ENCODE assay signal across 11 mouse cellular contexts in the genomic region with DNA sequence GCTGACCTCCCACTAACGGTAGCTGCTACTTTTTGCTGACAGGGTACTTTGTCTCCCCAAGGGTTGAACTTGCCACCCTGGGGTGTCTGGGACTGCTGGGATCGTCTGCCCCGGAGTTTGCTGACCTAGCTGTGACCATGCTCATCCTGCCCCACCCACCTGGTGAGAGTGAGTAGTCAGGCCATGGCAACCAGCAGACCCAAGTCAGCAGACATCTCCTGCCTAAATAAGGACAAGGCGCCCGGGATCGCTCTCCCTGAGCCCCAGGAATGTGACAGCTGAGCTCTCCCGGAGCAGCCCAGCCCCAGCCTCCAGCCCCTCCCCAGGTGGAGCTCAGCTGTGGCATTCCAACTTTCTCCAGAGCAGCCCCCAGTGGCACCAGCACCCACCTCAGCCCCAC. TPM values are rescaled to one million over a fixed set of nuclear protein-coding genes. Genes with fewer than 3 reads are reported as not detected.
DNase-seq lines count a peak whose midpoint lies in the region; ATAC-seq and TF ChIP-seq lines count a peak whose summit lies in the region.
"Had no signal": no experiment of that assay in that cellular context is flagged by ENCODE, and none has a peak within 500 bp of the region (broad histone marks: within the 10 kb centered on the region; RNA-seq: fewer than 3 reads in every experiment).

No protein-coding gene starts in this region.

- H3K9me3 ChIP-seq in midbrain, embryonic 10.5 days (replicated peaks) = no peaks in the 10 kb centered on the region
- H3K9me3 ChIP-seq in midbrain, embryonic 15.5 days = no peaks in the 10 kb centered on the region
- no peaks in the 10 kb centered on the region for H3K9me3 ChIP-seq in heart, postnatal 0 days (replicated peaks; ENCODE audit: control insufficient read depth, low read length)
- H3K9me3 ChIP-seq in stomach, postnatal 0 days (ENCODE audit: control insufficient read depth, low read length) = no peaks in the 10 kb centered on the region
- H3K9me3 ChIP-seq: forebrain, embryonic 15.5 days had no signal

- DNase-seq in midbrain, embryonic 10.5 days (ENCODE audit: low spot score) = no peak
- peak; percentile 78 for DNase-seq in gastrocnemius, adult 18-20 months (ENCODE audit: low spot score)
- peak; percentile 82 for DNase-seq in heart, postnatal 0 days (ENCODE audit: low spot score)
- DNase-seq in stomach, postnatal 0 days (ENCODE audit: low spot score) = peak; percentile 22
- no peak for DNase-seq in cerebellum, adult 9-11 months
- no peak for DNase-seq in layer of hippocampus, adult 2 months (ENCODE audit: low spot score in 2 of 2)
- DNase-seq in cerebellum, adult 9-10 months = no peak
- DNase-seq: kidney, adult 2 months had no signal

- 30% methylated on average over 7 of the region's 7 CpGs for WGBS in midbrain, embryonic 10.5 days
- 25% methylated on average over 7 of the region's 7 CpGs for WGBS in midbrain, embryonic 15.5 days
- 7% methylated on average over 7 of the region's 7 CpGs for WGBS in heart, postnatal 0 days
- WGBS in stomach, postnatal 0 days = 10% methylated on average over 7 of the region's 7 CpGs

- no peaks in the 10 kb centered on the region for H3K27me3 ChIP-seq in midbrain, embryonic 10.5 days (ENCODE audit: low read depth, poor library complexity, severe bottlenecking)
- H3K27me3 ChIP-seq in midbrain, embryonic 15.5 days (replicated peaks) = no peaks in the 10 kb centered on the region
- no peaks in the 10 kb centered on the region for H3K27me3 ChIP-seq in heart, postnatal 0 days (ENCODE audit: control insufficient read depth, insufficient read depth, low read length)
- no peaks in the 10 kb centered on the region for H3K27me3 ChIP-seq in stomach, postnatal 0 days (ENCODE audit: control insufficient read depth, insufficient read depth, low read length)
- H3K27me3 ChIP-seq: forebrain, embryonic 15.5 days had no signal

- TF ChIP-seq EP300 in heart, postnatal 0 days (IDR thresholded peaks at IDR 0.05; ENCODE audit: low read depth) = no peak; the same call in none of the 2 replicates
- no peak for TF ChIP-seq EP300 in stomach, postnatal 0 days (optimal IDR thresholded peaks at IDR 0.05)

- H3K4me1 ChIP-seq in midbrain, embryonic 10.5 days = peaks cover 18% of the 10 kb centered on the region
- H3K4me1 ChIP-seq in midbrain, embryonic 15.5 days = peaks cover 3% of the 10 kb centered on the region; the same call in 1 of the 2 replicates
- H3K4me1 ChIP-seq in heart, postnatal 0 days (ENCODE audit: control insufficient read depth, insufficient read depth) = peaks cover 70% of the 10 kb centered on the region
- 0 out of 2 replicates have a peak, but pooled peaks cover 2% of the 10 kb centered on the region for H3K4me1 ChIP-seq in stomach, postnatal 0 days (replicated peaks; ENCODE audit: control insufficient read depth, insufficient read depth)

- H3K4me3 ChIP-seq in midbrain, embryonic 10.5 days = no peak overlapping the region
- no peak overlapping the region for H3K4me3 ChIP-seq in midbrain, embryonic 15.5 days
- H3K4me3 ChIP-seq in heart, postnatal 0 days (ENCODE audit: low read depth, low read length) = no peak overlapping the region
- no peak overlapping the region for H3K4me3 ChIP-seq in stomach, postnatal 0 days (ENCODE audit: low read depth, low read length)
- H3K4me3 ChIP-seq in layer of hippocampus, adult 2 months = no peak overlapping the region
- H3K4me3 ChIP-seq: forebrain, embryonic 15.5 days had no signal

- no peak for ATAC-seq in midbrain, embryonic 15.5 days (replicated peaks)
- peak; percentile 93 for ATAC-seq in heart, postnatal 0 days (ENCODE audit: insufficient read depth, low read depth)
- peak; percentile 80 for ATAC-seq in stomach, postnatal 0 days (ENCODE audit: low FRiP score, low TSS enrichment)
- ATAC-seq: forebrain, embryonic 15.5 days had no signal

- peak overlapping the region; percentile 42; the same call in 1 of the 2 replicates for H3K27ac ChIP-seq in midbrain, embryonic 10.5 days (replicated peaks)
- H3K27ac ChIP-seq in midbrain, embryonic 15.5 days = no peak overlapping the region
- peak overlapping the region; percentile 90 for H3K27ac ChIP-seq in heart, postnatal 0 days (ENCODE audit: low read depth)
- H3K27ac ChIP-seq in stomach, postnatal 0 days (replicated peaks) = peak overlapping the region; percentile 78
- no peak overlapping the region for H3K27ac ChIP-seq in layer of hippocampus, adult 2 months
- H3K27ac ChIP-seq: forebrain, embryonic 15.5 days had no signal

- H3K4me2 ChIP-seq in midbrain, embryonic 15.5 days = no peak overlapping the region
- H3K4me2 ChIP-seq in heart, postnatal 0 days (ENCODE audit: low read depth, low read length) = peak overlapping the region; percentile 9; the same call in 1 of the 2 replicates
- H3K4me2 ChIP-seq in stomach, postnatal 0 days (replicated peaks; ENCODE audit: low read depth) = no peak overlapping the region
- H3K4me2 ChIP-seq: forebrain, embryonic 15.5 days had no signal

- no peak for TF ChIP-seq CTCF in heart, postnatal 0 days (IDR thresholded peaks at IDR 0.05; ENCODE audit: low read depth)
- TF ChIP-seq CTCF in stomach, postnatal 0 days (IDR thresholded peaks at IDR 0.05; ENCODE audit: low read depth) = no peak
- no peak for TF ChIP-seq CTCF in layer of hippocampus, adult 2 months (conservative IDR thresholded peaks at IDR 0.05)

- no peak overlapping the region for H3K9ac ChIP-seq in midbrain, embryonic 15.5 days
- H3K9ac ChIP-seq in heart, postnatal 0 days (replicated peaks; ENCODE audit: low read depth, low read length) = no peak overlapping the region
- peak overlapping the region; percentile 13; the same call in 1 of the 2 replicates for H3K9ac ChIP-seq in stomach, postnatal 0 days (ENCODE audit: low read length)
- H3K9ac ChIP-seq: forebrain, embryonic 15.5 days had no signal

- H3K36me3 ChIP-seq in midbrain, embryonic 10.5 days = no peaks in the 10 kb centered on the region
- no peaks in the 10 kb centered on the region for H3K36me3 ChIP-seq in midbrain, embryonic 15.5 days (replicated peaks)
- peaks cover 6% of the 10 kb centered on the region; the same call in 1 of the 2 replicates for H3K36me3 ChIP-seq in heart, postnatal 0 days (replicated peaks; ENCODE audit: control insufficient read depth, insufficient read depth, low read length)
- no peaks in the 10 kb centered on the region for H3K36me3 ChIP-seq in stomach, postnatal 0 days (ENCODE audit: control insufficient read depth, insufficient read depth, low read length)
- H3K36me3 ChIP-seq: forebrain, embryonic 15.5 days had no signal

RNA-seq across cellular contexts. Expression of gene Jph2, which starts 44.1 kb away (rescaled TPM):
- 0.32 and 0.59 TPM in 2 replicates for polyA plus RNA-seq in midbrain, embryonic 10.5 days (2016; fragmentation: Nextera tagmentation; extraction: Ambion mirVana)
- polyA plus RNA-seq in midbrain, embryonic 15.5 days (2015; fragmentation: Nextera tagmentation; extraction: Ambion mirVana) = 0.93 and 0.94 TPM in 2 replicates
- 100 to 1,000 TPM; 401 to 487 TPM for total RNA-seq in gastrocnemius, adult 18-20 months (2021)
- 215 and 246 TPM in 2 replicates for total RNA-seq in heart, postnatal 0 days (2014; rRNA removed; ENCODE audit: low replicate concordance)
- 47.3 and 61.7 TPM in 2 replicates for polyA plus RNA-seq in heart, postnatal 0 days (2015; fragmentation: Nextera tagmentation; extraction: Ambion mirVana)
- 13.6 and 13.9 TPM in 2 replicates for polyA plus RNA-seq in stomach, postnatal 0 days (2015; fragmentation: Nextera tagmentation; extraction: Ambion mirVana)
- total RNA-seq in layer of hippocampus, adult 2 months (2021) = under 1 TPM; 0.41 to 0.54 TPM
- total RNA-seq: neutrophil, adult 5-6 weeks had no signal

Comparison
In these comparisons a context has a peak if more than half of its experiments do, and no peak if none do; other contexts are left out.
1. H3K27ac ChIP-seq: peak in midbrain, embryonic 10.5 days (single experiment), heart, postnatal 0 days (single experiment) and stomach, postnatal 0 days (single experiment); none in midbrain, embryonic 15.5 days (single experiment) and layer of hippocampus, adult 2 months (single experiment).
2. DNase-seq: peak in gastrocnemius, adult 18-20 months (single experiment), heart, postnatal 0 days (single experiment) and stomach, postnatal 0 days (single experiment); none in midbrain, embryonic 10.5 days (single experiment), cerebellum, adult 9-11 months (single experiment), layer of hippocampus, adult 2 months (0 of 2) and cerebellum, adult 9-10 months (single experiment).